Comparison of ENCODE assay signal across 17 mouse cellular contexts in genomic region chr1:105440296-105440695, GRCm38 (mm10).
A peak's percentile ranks its signal among the peaks of the same experiment; 100 is the strongest.
DNase-seq lines count a peak whose midpoint lies in the region; ATAC-seq lines count a peak whose summit lies in the region.
"Had no signal": no experiment of that assay in that cellular context is flagged by ENCODE, and none has a peak within 500 bp of the region (broad histone marks: within the 10 kb centered on the region; RNA-seq: fewer than 3 reads in every experiment).

No protein-coding gene starts in this region.

- no peaks in the 10 kb centered on the region for H3K36me3 ChIP-seq in hindbrain, embryonic 11.5 days (ENCODE audit: control insufficient read depth, insufficient read depth, low read length)
- no peaks in the 10 kb centered on the region for H3K36me3 ChIP-seq in hindbrain, embryonic 14.5 days (replicated peaks; ENCODE audit: control insufficient read depth, insufficient read depth)
- H3K36me3 ChIP-seq in midbrain, embryonic 13.5 days = no peaks in the 10 kb centered on the region
- H3K36me3 ChIP-seq: embryonic facial prominence, embryonic 10.5 days; heart, embryonic 13.5 days; intestine, embryonic 15.5 days had no signal

- no peak overlapping the region for H3K4me3 ChIP-seq in hindbrain, embryonic 11.5 days (ENCODE audit: low read depth, low read length)
- H3K4me3 ChIP-seq in hindbrain, embryonic 14.5 days (replicated peaks; ENCODE audit: low read length) = no peak overlapping the region
- no peak overlapping the region for H3K4me3 ChIP-seq in midbrain, embryonic 13.5 days (replicated peaks)
- H3K4me3 ChIP-seq: embryonic facial prominence, embryonic 10.5 days; forebrain, embryonic 13.5 days; gastrocnemius, adult 2 months; heart, embryonic 13.5 days; intestine, embryonic 15.5 days had no signal

- no peak overlapping the region for H3K9ac ChIP-seq in hindbrain, embryonic 11.5 days (ENCODE audit: low read depth, low read length)
- no peak overlapping the region for H3K9ac ChIP-seq in hindbrain, embryonic 14.5 days
- H3K9ac ChIP-seq in midbrain, embryonic 13.5 days (replicated peaks) = no peak overlapping the region
- H3K9ac ChIP-seq: forebrain, embryonic 13.5 days; heart, embryonic 13.5 days; intestine, embryonic 15.5 days had no signal

- no peaks in the 10 kb centered on the region for H3K27me3 ChIP-seq in hindbrain, embryonic 11.5 days (ENCODE audit: control insufficient read depth, insufficient read depth, low read length)
- H3K27me3 ChIP-seq in hindbrain, embryonic 14.5 days (ENCODE audit: control insufficient read depth, insufficient read depth, low read length) = no peaks in the 10 kb centered on the region
- H3K27me3 ChIP-seq in midbrain, embryonic 13.5 days = no peaks in the 10 kb centered on the region
- H3K27me3 ChIP-seq: forebrain, embryonic 13.5 days; heart, embryonic 13.5 days; intestine, embryonic 15.5 days had no signal

- no peak for DNase-seq in hindbrain, embryonic 11.5 days (ENCODE audit: low spot score)
- DNase-seq in hindbrain, embryonic 14.5 days (ENCODE audit: low spot score) = no peak
- peak; percentile 20 for DNase-seq in retina, postnatal 1 day
- DNase-seq in retina, embryonic 14.5 days (ENCODE audit: low spot score) = no peak
- no peak for DNase-seq in c-Kit-positive CD71-positive TER-119-positive erythroid progenitor cells, embryonic 14.5 days (ENCODE audit: low spot score)
- no peak for DNase-seq in thymus, postnatal 14 days
- DNase-seq: adrenal gland, adult 2 months; adrenal gland, postnatal 25 days; cerebellum, adult 2 months; gastrocnemius, adult 2 months; gastrocnemius, postnatal 25 days; heart, postnatal 4 days had no signal

- H3K9me3 ChIP-seq in hindbrain, embryonic 11.5 days (ENCODE audit: control insufficient read depth, low read length) = no peaks in the 10 kb centered on the region
- no peaks in the 10 kb centered on the region for H3K9me3 ChIP-seq in hindbrain, embryonic 14.5 days (ENCODE audit: control insufficient read depth, low read length)
- H3K9me3 ChIP-seq in midbrain, embryonic 13.5 days = no peaks in the 10 kb centered on the region
- H3K9me3 ChIP-seq: embryonic facial prominence, embryonic 10.5 days; forebrain, embryonic 13.5 days; heart, embryonic 13.5 days; intestine, embryonic 15.5 days had no signal

- ATAC-seq in hindbrain, embryonic 11.5 days (ENCODE audit: low FRiP score) = peak; percentile 57
- no peak for ATAC-seq in hindbrain, embryonic 14.5 days (ENCODE audit: low FRiP score)
- peak; percentile 74 for ATAC-seq in midbrain, embryonic 13.5 days
- ATAC-seq: forebrain, embryonic 13.5 days; intestine, embryonic 15.5 days had no signal

- no peaks in the 10 kb centered on the region for H3K4me1 ChIP-seq in hindbrain, embryonic 11.5 days (replicated peaks; ENCODE audit: control insufficient read depth, insufficient read depth, low read length)
- H3K4me1 ChIP-seq in hindbrain, embryonic 14.5 days (replicated peaks; ENCODE audit: control insufficient read depth, insufficient read depth, low read length) = no peaks in the 10 kb centered on the region
- peaks cover 3% of the 10 kb centered on the region for H3K4me1 ChIP-seq in midbrain, embryonic 13.5 days (replicated peaks)
- H3K4me1 ChIP-seq: forebrain, embryonic 13.5 days; heart, embryonic 13.5 days; intestine, embryonic 15.5 days had no signal

- no peak overlapping the region for H3K27ac ChIP-seq in hindbrain, embryonic 11.5 days (ENCODE audit: low read depth, low read length)
- H3K27ac ChIP-seq in hindbrain, embryonic 14.5 days = no peak overlapping the region
- H3K27ac ChIP-seq in midbrain, embryonic 13.5 days = no peak overlapping the region
- H3K27ac ChIP-seq: embryonic facial prominence, embryonic 10.5 days; forebrain, embryonic 13.5 days; gastrocnemius, adult 2 months; heart, embryonic 13.5 days; intestine, embryonic 15.5 days had no signal

- no peak overlapping the region for H3K4me2 ChIP-seq in hindbrain, embryonic 11.5 days (replicated peaks; ENCODE audit: low read depth, low read length)
- no peak overlapping the region for H3K4me2 ChIP-seq in hindbrain, embryonic 14.5 days (replicated peaks)
- no peak overlapping the region for H3K4me2 ChIP-seq in midbrain, embryonic 13.5 days (replicated peaks)
- H3K4me2 ChIP-seq: forebrain, embryonic 13.5 days; heart, embryonic 13.5 days; intestine, embryonic 15.5 days had no signal

- 45% methylated on average over 3 of the region's 3 CpGs for WGBS in hindbrain, embryonic 11.5 days
- WGBS in hindbrain, embryonic 14.5 days = 27% methylated on average over 3 of the region's 3 CpGs
- WGBS in midbrain, embryonic 13.5 days = 25% methylated on average over 3 of the region's 3 CpGs
